Mouse (Mus musculus) gastrocnemius, adult 8-10 months (tissue): ENCODE measurements around the gene Specc1l. TPM values are rescaled to one million over a fixed set of nuclear protein-coding genes. Genes with fewer than 3 reads are reported as not detected.
"Not testable (repeated sequence)": the region's sequence is repeated elsewhere in the genome, so short reads cannot be mapped to it uniquely, and the experiment has no call there.

Source experiments
- DNase-seq, 2 experiments: peaks; one replicate each; pipeline ENCODE4 v3.0.0; 2022; ENCODE audit warnings: low spot score in 2 of 2
- total RNA-seq, 4 experiments: library from RNA; stranded (reverse); gene quantifications; 2 replicates each; pipeline ENCODE4 v1.2.4; 2022

Gene Specc1l
- total RNA-seq, 4 experiments from 2014 or later, result 38.2 to 51.2 (median 44.4) TPM

- no peak for DNase-seq
Observed at GRCm38 (mm10) chr10:75352541-75352940, 140.7 kb downstream of the Specc1l start.

- not testable (repeated sequence) for DNase-seq
Observed at GRCm38 (mm10) chr10:75353838-75354241, 142.0 kb downstream of the Specc1l start.

DNA sequence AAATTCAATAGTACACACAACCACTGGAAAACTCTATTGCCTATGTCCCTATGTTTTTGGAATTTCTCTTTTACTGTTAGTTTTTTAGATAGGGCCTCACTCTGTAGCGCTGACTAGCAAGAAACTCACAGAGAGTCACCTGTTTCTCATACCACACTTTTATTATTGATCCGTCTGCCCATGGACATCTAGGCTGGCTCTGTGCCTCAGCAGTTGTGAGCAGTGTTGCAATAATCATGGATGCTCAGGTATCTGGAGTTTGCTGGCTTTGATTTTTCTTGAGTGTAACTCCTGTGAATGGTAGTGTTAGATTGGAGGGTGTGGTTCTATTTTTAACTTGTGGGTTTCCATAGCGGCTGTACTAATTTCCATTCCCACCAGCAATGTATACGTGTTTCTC is 143.5 kb downstream of the Specc1l start:
- no peak for DNase-seq

Other genes starting within 250 kb of the Specc1l start
- gene Gnaz, start 244.9 kb upstream of the Specc1l start, total RNA-seq, result under 1 TPM; 0.19 to 0.94 (median 0.37) TPM
- not detected for gene Rsph14, start 179.5 kb upstream of the Specc1l start, total RNA-seq
- gene Rab36, start 175.0 kb upstream of the Specc1l start, total RNA-seq, result 1 to 10 TPM in 1 of 4 experiments, under 1 TPM in 3; 0.10 to 1.0 (median 0.19) TPM
- 1 to 10 TPM; 3.5 to 5.5 (median 4.7) TPM for gene Bcr, start 151.5 kb upstream of the Specc1l start, total RNA-seq
- gene Adora2a, start 104.8 kb downstream of the Specc1l start, total RNA-seq, result 1 to 10 TPM in 1 of 4 experiments, under 1 TPM in 3; 0.29 to 1.7 (median 0.76) TPM
- gene Upb1, start 189.0 kb downstream of the Specc1l start, total RNA-seq, result under 1 TPM in 2 of 4 experiments, not detected in 2; 0.10 to 0.48 TPM